Mouse (Mus musculus) activated CD4-positive, CD25-positive, alpha-beta regulatory T cell, adult 9 weeks (primary cell): ENCODE results near the gene Creb5. TPM values are rescaled to one million over a fixed set of nuclear protein-coding genes. Genes with fewer than 3 reads are reported as not detected.

ENCODE experiments used
- polyA plus RNA-seq: library from polyadenylated mRNA; unstranded; fragments of 100-300 nt; shearing (Covaris generic); gene quantifications from one replicate; pipeline ENCODE4 v1.2.1, GENCODE M21; 2017

Creb5 gene
- polyA plus RNA-seq, result not detected

GRCm38 (mm10) chr6:53287038-53287561 lies at the start of gene Creb5:
Gene Creb5 (plus strand): TSS chr6:53287270.

Other genes starting within 250 kb of the Creb5 start
- gene Jazf1, start 218.6 kb upstream of the Creb5 start, polyA plus RNA-seq, result 9.5 TPM